Mouse (Mus musculus): ENCODE data around the gene Degs1. TPM values are rescaled to one million over a fixed set of nuclear protein-coding genes. Genes with fewer than 3 reads are reported as not detected.

The Degs1 gene
- total RNA-seq, 2 experiments from 2014 or later, result 72.5 to 82.4 TPM

Other genes with a start within 250 kb of the Degs1 start
- 10 to 100 TPM; 65.2 to 76.7 TPM for gene Srp9, start 158.1 kb downstream of the Degs1 start, total RNA-seq (2021)
- gene Vmn1r1, start 118.3 kb downstream of the Degs1 start, total RNA-seq (2021), result not detected
- gene Fbxo28, start 58.8 kb upstream of the Degs1 start, total RNA-seq (2021), result 10 to 100 TPM; 48.5 to 51.2 TPM
- 10 to 100 TPM; 27.1 to 30.3 TPM for gene Trp53bp2, start 126.4 kb upstream of the Degs1 start, total RNA-seq (2021)
- gene Capn2, start 234.8 kb upstream of the Degs1 start, total RNA-seq (2021), result 10 to 100 TPM; 57.9 to 59.5 TPM

All from layer of hippocampus, postnatal 36 days (tissue).